Mouse (Mus musculus) myocyte (in vitro differentiated cells): ENCODE measurements around the gene Rnf220.

Source experiments
- CEBPB ChIP-seq: IDR thresholded peaks from 2 replicates; pipeline ENCODE4 v1.6.1; 2011; ENCODE audit warnings: mild to moderate bottlenecking, moderate library complexity; ENCODE audit not compliant: poor library complexity, insufficient read depth, severe bottlenecking
- MAX ChIP-seq: IDR thresholded peaks from one replicate; pipeline ENCODE4 v1.6.1; 2011; ENCODE audit warnings: low read depth, mild to moderate bottlenecking, control low read depth
- POLR2A ChIP-seq: IDR thresholded peaks from one replicate; pipeline ENCODE4 v1.6.1; 2011; ENCODE audit warnings: low read depth, mild to moderate bottlenecking, control low read depth, moderate library complexity; ENCODE audit not compliant: insufficient read length
- USF1 ChIP-seq: IDR thresholded peaks from one replicate; pipeline ENCODE4 v1.6.1; 2011; ENCODE audit warnings: low read depth, mild to moderate bottlenecking, control low read depth, moderate library complexity

- TF ChIP-seq MAX (no peak), POLR2A (no peak), USF1 (no peak), CEBPB (no peak)
These were observed 135.9 kb downstream of the Rnf220 start for GRCm38 (mm10) chr4:117360713-117361557.
